Mouse (Mus musculus): ENCODE data around the gene Card9.

- TF ChIP-seq POLR2A (IDR thresholded peaks at IDR 0.05; ENCODE audit: insufficient read depth, low read length) (no peak), CTCF (IDR thresholded peaks at IDR 0.05; ENCODE audit: low read depth, low read length) (no peak), EP300 (IDR thresholded peaks at IDR 0.05; ENCODE audit: insufficient read depth, low read depth, low read length) (no peak)
Observed at GRCm38 (mm10) chr2:26364738-26365465, 4.2 kb upstream of the Card9 start.
